Mouse (Mus musculus) embryonic facial prominence, embryonic 11.5 days (tissue): ENCODE data around the gene Elfn2. TPM values are rescaled to one million over a fixed set of nuclear protein-coding genes. Genes with fewer than 3 reads are reported as not detected.

ENCODE experiments used
- ATAC-seq: fragments of 200-750 bp; cut with Nextera tagmentation; replicated peaks from 2 replicates; pipeline ENCODE4 v1.8.0; 2017; ENCODE audit warnings: low read depth; ENCODE audit not compliant: insufficient number of reproducible peaks, low FRiP score, low TSS enrichment
- DNase-seq: peaks from one replicate; pipeline ENCODE4 v3.0.0-alpha.2; 2015; ENCODE audit warnings: low spot score
- H3K27ac ChIP-seq: fragments of 300-500 bp; sonication (generic); replicated peaks from 2 replicates; pipeline ENCODE4 v1.5.1; 2014; ENCODE audit warnings: mild to moderate bottlenecking, low read depth, low read length, control low read depth
- H3K27me3 ChIP-seq: fragments of 300-500 bp; sonication (generic); 2 replicates; pipeline ENCODE4 v1.6.1; 2014; ENCODE audit warnings: mild to moderate bottlenecking, low read length, moderate library complexity, mixed read lengths; ENCODE audit not compliant: control insufficient read depth, insufficient read depth
- H3K36me3 ChIP-seq: fragments of 300-500 bp; sonication (generic); replicated peaks from 2 replicates; pipeline ENCODE4 v1.6.1; 2014; ENCODE audit warnings: low read depth, mild to moderate bottlenecking, low read length, moderate library complexity, mixed read lengths; ENCODE audit not compliant: control insufficient read depth, insufficient read depth
- H3K4me1 ChIP-seq: fragments of 300-500 bp; sonication (generic); 2 replicates; pipeline ENCODE4 v1.6.1; 2014; ENCODE audit warnings: low read length, mixed read lengths; ENCODE audit not compliant: control insufficient read depth, insufficient read depth
- H3K4me2 ChIP-seq: fragments of 300-500 bp; sonication (generic); 2 replicates; pipeline ENCODE4 v1.6.1; 2014; ENCODE audit warnings: low read depth, mild to moderate bottlenecking, control low read depth, low read length, moderate library complexity
- H3K4me3 ChIP-seq: fragments of 300-500 bp; sonication (generic); 2 replicates; pipeline ENCODE4 v1.5.1; 2014; ENCODE audit warnings: low read depth, low read length, control low read depth
- H3K9ac ChIP-seq: fragments of 300-500 bp; sonication (generic); replicated peaks from 2 replicates; pipeline ENCODE4 v1.6.1; 2014; ENCODE audit warnings: mild to moderate bottlenecking, control low read depth, low read length
- H3K9me3 ChIP-seq: fragments of 300-500 bp; sonication (generic); replicated peaks from 2 replicates; pipeline ENCODE4 v1.6.1; 2016; ENCODE audit warnings: mild to moderate bottlenecking, low read length, inconsistent platforms, mixed read lengths; ENCODE audit not compliant: control insufficient read depth
- WGBS: fragments of 180-500 bp; shearing (Covaris S2); extraction: QIAGEN DNeasy Blood & Tissue Kit; methylation state at CpG from one replicate; pipeline ENCODE4 v1.1.7; 2014; 5-methylcytosine and 5-hydroxymethylcytosine counted together
- polyA plus RNA-seq: library from polyadenylated mRNA; unstranded; fragments of >200 nt; fragmentation: Nextera tagmentation; extraction: Ambion mirVana; gene quantifications from 2 replicates; pipeline ENCODE4 v1.2.1, GENCODE M21; 2014

The Elfn2 gene
- polyA plus RNA-seq, 1 experiment from 2014 or later = not detected

GRCm38 (mm10) chr15:78692505-78692904 lies 26.1 kb downstream of the Elfn2 start:
- no peak for ATAC-seq
- Histone ChIP-seq H3K4me2 (no peak overlapping the region), H3K4me1 (no peaks in the 10 kb centered on the region), H3K36me3 (no peaks in the 10 kb centered on the region), H3K9me3 (no peaks in the 10 kb centered on the region), H3K4me3 (no peak overlapping the region), H3K27ac (no peak overlapping the region), H3K27me3 (no peaks in the 10 kb centered on the region), H3K9ac (no peak overlapping the region)
- DNase-seq = no peak
- 64% methylated on average over 8 of the region's 8 CpGs for WGBS

- no peak overlapping the region for H3K27ac ChIP-seq
- WGBS = 92% methylated on average over 2 of the region's 2 CpGs
Observed at GRCm38 (mm10) chr15:78690716-78691115, 27.9 kb downstream of the Elfn2 start.

GRCm38 (mm10) chr15:78686910-78687309 lies 31.7 kb downstream of the Elfn2 start:
- no peak for DNase-seq
- 66% methylated on average over 7 of the region's 7 CpGs for WGBS
- Histone ChIP-seq H3K4me3 (no peak overlapping the region), H3K27me3 (no peaks in the 10 kb centered on the region), H3K9me3 (no peaks in the 10 kb centered on the region), H3K27ac (no peak overlapping the region), H3K9ac (no peak overlapping the region), H3K4me1 (peaks cover 6% of the 10 kb centered on the region), H3K4me2 (no peak overlapping the region), H3K36me3 (no peaks in the 10 kb centered on the region)
- ATAC-seq = no peak

More at GRCm38 (mm10) chr15:78690716-78691115, 27.9 kb downstream of the Elfn2 start:
- no peak for DNase-seq
- H3K4me2 ChIP-seq = no peak overlapping the region
- no peaks in the 10 kb centered on the region for H3K4me1 ChIP-seq
- no peak overlapping the region for H3K9ac ChIP-seq
- H3K36me3 ChIP-seq = no peaks in the 10 kb centered on the region
- ATAC-seq = no peak
- no peaks in the 10 kb centered on the region for H3K27me3 ChIP-seq
- H3K4me3 ChIP-seq = no peak overlapping the region
- no peaks in the 10 kb centered on the region for H3K9me3 ChIP-seq

GRCm38 (mm10) chr15:78684111-78684510 lies 34.5 kb downstream of the Elfn2 start:
- DNase-seq (peak; percentile 53), ATAC-seq (peak; percentile 51; the same call in 1 of the 2 replicates)
- no peaks in the 10 kb centered on the region for H3K36me3 ChIP-seq
- H3K4me3 ChIP-seq = no peak overlapping the region
- peaks cover 6% of the 10 kb centered on the region for H3K4me1 ChIP-seq
- H3K27me3 ChIP-seq = no peaks in the 10 kb centered on the region
- H3K9me3 ChIP-seq = no peaks in the 10 kb centered on the region
- 5% methylated on average over 9 of the region's 9 CpGs for WGBS
- H3K9ac ChIP-seq = no peak overlapping the region
- peak overlapping the region; percentile 16; the same call in 1 of the 2 replicates for H3K4me2 ChIP-seq
- no peak overlapping the region for H3K27ac ChIP-seq

- Histone ChIP-seq H3K27ac (no peak overlapping the region), H3K4me2 (no peak overlapping the region), H3K27me3 (no peaks in the 10 kb centered on the region), H3K36me3 (no peaks in the 10 kb centered on the region), H3K9ac (0 out of 2 replicates have a peak overlapping the region, but pooled peaks have one; percentile 18), H3K4me1 (peaks cover 6% of the 10 kb centered on the region), H3K9me3 (no peaks in the 10 kb centered on the region), H3K4me3 (no peak overlapping the region)
- ATAC-seq = no peak
- WGBS = 26% methylated on average over 8 of the region's 8 CpGs
- peak; percentile 25 for DNase-seq
Observed at GRCm38 (mm10) chr15:78683474-78683873, 35.1 kb downstream of the Elfn2 start.

GRCm38 (mm10) chr15:78681781-78682180 lies 36.8 kb downstream of the Elfn2 start:
- H3K27ac ChIP-seq = no peak overlapping the region
- H3K4me2 ChIP-seq = no peak overlapping the region
- no peak overlapping the region for H3K4me3 ChIP-seq
- 59% methylated on average over 8 of the region's 8 CpGs for WGBS
- DNase-seq (no peak), ATAC-seq (no peak)
- no peaks in the 10 kb centered on the region for H3K36me3 ChIP-seq
- H3K4me1 ChIP-seq = peaks cover 6% of the 10 kb centered on the region
- no peak overlapping the region for H3K9ac ChIP-seq
- no peaks in the 10 kb centered on the region for H3K9me3 ChIP-seq
- no peaks in the 10 kb centered on the region for H3K27me3 ChIP-seq

GRCm38 (mm10) chr15:78681301-78681700 lies 37.3 kb downstream of the Elfn2 start:
- ATAC-seq = no peak
- Histone ChIP-seq H3K36me3 (no peaks in the 10 kb centered on the region), H3K9me3 (no peaks in the 10 kb centered on the region), H3K27ac (no peak overlapping the region), H3K4me2 (no peak overlapping the region), H3K27me3 (no peaks in the 10 kb centered on the region; the same call in 1 of the 2 replicates), H3K4me1 (peaks cover 6% of the 10 kb centered on the region), H3K4me3 (no peak overlapping the region), H3K9ac (no peak overlapping the region)
- DNase-seq = no peak
- WGBS = 86% methylated on average over 8 of the region's 8 CpGs

- H3K27ac ChIP-seq = no peak overlapping the region
- DNase-seq = no peak
Observed at GRCm38 (mm10) chr15:78680291-78680690, 38.3 kb downstream of the Elfn2 start.

More at GRCm38 (mm10) chr15:78680291-78680690, 38.3 kb downstream of the Elfn2 start:
- no peak for ATAC-seq
- no peaks in the 10 kb centered on the region for H3K36me3 ChIP-seq
- H3K4me3 ChIP-seq = no peak overlapping the region
- peaks cover 6% of the 10 kb centered on the region for H3K4me1 ChIP-seq
- H3K27me3 ChIP-seq = no peaks in the 10 kb centered on the region; the same call in 1 of the 2 replicates
- H3K9me3 ChIP-seq = no peaks in the 10 kb centered on the region
- no peak overlapping the region for H3K4me2 ChIP-seq
- 71% methylated on average over 22 of the region's 22 CpGs for WGBS
- H3K9ac ChIP-seq = no peak overlapping the region
